Mouse (Mus musculus): ENCODE data around the gene Anks1b.

DNA sequence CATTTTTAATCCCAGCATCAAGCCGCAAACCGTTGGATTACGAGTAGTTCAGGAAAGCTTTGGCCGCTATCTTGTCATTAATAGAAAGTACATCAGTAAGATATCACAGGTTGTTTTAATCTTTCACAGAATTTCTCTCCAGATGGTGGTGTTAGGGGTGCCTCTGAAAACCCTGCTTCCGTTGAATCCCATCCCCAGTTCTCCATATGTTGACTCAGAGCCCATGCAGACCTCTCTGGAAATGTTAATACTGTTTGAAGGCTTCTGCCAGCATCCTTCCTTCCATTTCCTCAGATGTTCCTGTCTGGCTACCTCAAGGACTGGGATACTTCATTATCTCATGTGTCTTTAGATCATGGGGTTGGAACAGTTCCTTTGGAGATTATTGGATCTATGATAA lies 940.0 kb downstream of the Anks1b start:
- TF ChIP-seq CTCF (IDR thresholded peaks at IDR 0.05; ENCODE audit: extremely low read depth, insufficient read depth, insufficient read length, insufficient replicate concordance) (no peak), POLR2A (IDR thresholded peaks at IDR 0.05; ENCODE audit: low read depth, low read length) (no peak)
